Mouse (Mus musculus) C2C12 (cell line): ENCODE data around the gene C2cd2.
"Not testable (repeated sequence)": the region's sequence is repeated elsewhere in the genome, so short reads cannot be mapped to it uniquely, and the experiment has no call there.

Experiments
- CEBPB ChIP-seq: IDR thresholded peaks from one replicate; pipeline ENCODE4 v1.6.1; 2011; ENCODE audit warnings: low read depth, mild to moderate bottlenecking, control low read depth, moderate library complexity
- CTCF ChIP-seq: IDR thresholded peaks from one replicate; pipeline ENCODE4 v1.5.1; 2011; ENCODE audit not compliant: control insufficient read depth, insufficient read depth, insufficient read length
- MAX ChIP-seq: IDR thresholded peaks from one replicate; pipeline ENCODE4 v1.6.1; 2011; ENCODE audit warnings: mild to moderate bottlenecking, control low read depth
- MYOD1 ChIP-seq: IDR thresholded peaks from one replicate; pipeline ENCODE4 v1.6.1; 2011; ENCODE audit warnings: low read depth; ENCODE audit not compliant: control insufficient read depth, insufficient read length
- MYOG ChIP-seq: IDR thresholded peaks from one replicate; pipeline ENCODE4 v1.6.1; 2011; ENCODE audit not compliant: control insufficient read depth, insufficient read length; ENCODE audit errors: extremely low read depth
- USF1 ChIP-seq: IDR thresholded peaks from one replicate; pipeline ENCODE4 v1.6.1; 2011; ENCODE audit warnings: low read depth, mild to moderate bottlenecking, control low read depth, moderate library complexity

DNA sequence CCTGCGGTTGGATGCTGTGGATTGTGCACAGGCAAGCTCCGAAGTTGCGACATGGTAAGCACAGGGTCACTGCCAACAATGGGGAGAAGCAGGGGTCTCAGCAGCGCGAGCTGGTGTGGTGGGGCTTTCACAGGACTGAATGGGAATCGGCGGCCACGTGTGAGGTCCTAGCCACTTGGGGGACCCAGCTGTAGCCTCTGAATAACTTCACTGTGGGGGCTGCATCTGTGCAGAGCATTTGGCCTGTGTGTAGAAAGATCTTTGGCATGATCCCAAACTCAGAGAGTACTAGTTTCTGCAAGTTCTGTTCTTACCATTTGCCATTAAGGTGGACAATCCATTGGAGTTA, 35.0 kb upstream of the C2cd2 start:
- not testable (repeated sequence) for TF ChIP-seq CEBPB, MYOD1, CTCF, USF1, MAX, MYOG
